Mouse (Mus musculus) CD8-positive naive resting alpha-beta T cell, adult 2 months (primary cell): ENCODE results near the gene Gm21488.
"Not testable (repeated sequence)": the region's sequence is repeated elsewhere in the genome, so short reads cannot be mapped to it uniquely, and the experiment has no call there.

ENCODE experiments used
- DNase-seq, 2 experiments: peaks; one replicate each; pipeline ENCODE4 v3.0.0; 2022; ENCODE audit warnings: low read depth in 2 of 2, low spot score in 2 of 2

The Gm21488 gene

GRCm38 (mm10) chrY:27521820-27522219 lies at the start of gene Gm21488:
Gene Gm21488 (minus strand): TSS chrY:27521920.
- DNase-seq, result not testable (repeated sequence)
